In genomic region chr11:43779551-43779950, GRCm38 (mm10) we compare ENCODE assay signal across 28 mouse cellular contexts. TPM values are rescaled to one million over a fixed set of nuclear protein-coding genes. Genes with fewer than 3 reads are reported as not detected.
A peak's percentile ranks its signal among the peaks of the same experiment; 100 is the strongest.
DNase-seq lines count a peak whose midpoint lies in the region; ATAC-seq and TF ChIP-seq lines count a peak whose summit lies in the region.
"Had no signal": no experiment of that assay in that cellular context is flagged by ENCODE, and none has a peak within 500 bp of the region (broad histone marks: within the 10 kb centered on the region; RNA-seq: fewer than 3 reads in every experiment).

No protein-coding gene starts in this region.

- no peak for ATAC-seq in kidney, postnatal 0 days (replicated peaks; ENCODE audit: low FRiP score, low read depth)
- ATAC-seq in lung, postnatal 0 days, result no peak
- ATAC-seq in forebrain, postnatal 0 days, result no peak
- ATAC-seq: forebrain, embryonic 13.5 days; forebrain, embryonic 16.5 days; hindbrain, embryonic 16.5 days; intestine, embryonic 15.5 days; Patski had no signal

- no peak overlapping the region for H3K4me2 ChIP-seq in kidney, postnatal 0 days (ENCODE audit: low read length)
- H3K4me2 ChIP-seq in lung, postnatal 0 days (replicated peaks; ENCODE audit: low read depth, low read length), result no peak overlapping the region
- H3K4me2 ChIP-seq in forebrain, postnatal 0 days (ENCODE audit: low read depth), result no peak overlapping the region
- H3K4me2 ChIP-seq: embryonic facial prominence, embryonic 12.5 days; embryonic facial prominence, embryonic 15.5 days; forebrain, embryonic 13.5 days; heart, embryonic 11.5 days; hindbrain, embryonic 13.5 days; intestine, embryonic 15.5 days had no signal

- no peak overlapping the region for H3K27ac ChIP-seq in kidney, postnatal 0 days
- no peak overlapping the region for H3K27ac ChIP-seq in lung, postnatal 0 days (ENCODE audit: low read length)
- H3K27ac ChIP-seq in forebrain, postnatal 0 days (ENCODE audit: low read depth, low read length), result no peak overlapping the region
- H3K27ac ChIP-seq: embryonic facial prominence, embryonic 12.5 days; embryonic facial prominence, embryonic 15.5 days; forebrain, embryonic 10.5 days; forebrain, embryonic 13.5 days; hindbrain, embryonic 10.5 days; hindbrain, embryonic 13.5 days; intestine, embryonic 15.5 days had no signal

- H3K9ac ChIP-seq in kidney, postnatal 0 days (ENCODE audit: low read depth, low read length), result no peak overlapping the region
- no peak overlapping the region for H3K9ac ChIP-seq in lung, postnatal 0 days (replicated peaks; ENCODE audit: low read depth)
- H3K9ac ChIP-seq in forebrain, postnatal 0 days, result no peak overlapping the region
- H3K9ac ChIP-seq: embryonic facial prominence, embryonic 12.5 days; embryonic facial prominence, embryonic 15.5 days; forebrain, embryonic 13.5 days; hindbrain, embryonic 13.5 days; intestine, embryonic 15.5 days had no signal

- H3K27me3 ChIP-seq in kidney, postnatal 0 days (ENCODE audit: insufficient read depth, low read length), result no peaks in the 10 kb centered on the region
- H3K27me3 ChIP-seq in lung, postnatal 0 days (replicated peaks; ENCODE audit: insufficient read depth, low read length), result peaks cover 4% of the 10 kb centered on the region; the same call in 1 of the 2 replicates
- peaks cover 14% of the 10 kb centered on the region; the same call in 1 of the 2 replicates for H3K27me3 ChIP-seq in forebrain, postnatal 0 days (ENCODE audit: insufficient read depth, low read length)
- H3K27me3 ChIP-seq: Patski had no signal

- no peak for TF ChIP-seq CTCF in kidney, postnatal 0 days (IDR thresholded peaks at IDR 0.05; ENCODE audit: low read depth)
- no peak for TF ChIP-seq CTCF in lung, postnatal 0 days (IDR thresholded peaks at IDR 0.05)
- no peak for TF ChIP-seq CTCF in forebrain, postnatal 0 days (IDR thresholded peaks at IDR 0.05; ENCODE audit: low read depth)

- 61% methylated on average over 5 of the region's 5 CpGs for WGBS in kidney, postnatal 0 days
- 52% methylated on average over 5 of the region's 5 CpGs for WGBS in lung, postnatal 0 days
- WGBS in forebrain, postnatal 0 days, result 84% methylated on average over 5 of the region's 5 CpGs

- DNase-seq in kidney, postnatal 0 days (ENCODE audit: low spot score), result peak; percentile 38
- no peak for DNase-seq in kidney, adult 9 months
- DNase-seq in lung, postnatal 0 days (ENCODE audit: low spot score), result peak; percentile 41
- DNase-seq in lung, adult 18-20 months, result no peak
- peak; percentile 52 for DNase-seq in brain, adult 2 months (ENCODE audit: low read depth, low spot score)
- no peak for DNase-seq in spleen, adult 12 weeks (ENCODE audit: low spot score)
- no peak for DNase-seq in forebrain, postnatal 0 days
- DNase-seq: adrenal gland, postnatal 10 days; adrenal gland, postnatal 36 days; cerebellum, adult 11 months; cerebellum, adult 2 months; cerebellum, adult 9-11 months; cerebellum, postnatal 25 days; gastrocnemius, postnatal 10 days; gastrocnemius, postnatal 36 days; heart, postnatal 36 days had no signal

- H3K4me3 ChIP-seq in kidney, postnatal 0 days (replicated peaks; ENCODE audit: low read depth, low read length), result no peak overlapping the region
- H3K4me3 ChIP-seq in lung, postnatal 0 days (ENCODE audit: low read depth, low read length), result no peak overlapping the region
- H3K4me3 ChIP-seq in forebrain, postnatal 0 days (ENCODE audit: low read depth, low read length), result no peak overlapping the region
- H3K4me3 ChIP-seq: embryonic facial prominence, embryonic 12.5 days; embryonic facial prominence, embryonic 15.5 days; erythroblast, embryonic 14.5 days; forebrain, embryonic 10.5 days; forebrain, embryonic 13.5 days; hindbrain, embryonic 10.5 days; hindbrain, embryonic 13.5 days; intestine, embryonic 15.5 days had no signal

- H3K4me1 ChIP-seq in kidney, postnatal 0 days (replicated peaks; ENCODE audit: insufficient read depth, low read length), result 0 out of 2 replicates have a peak, but pooled peaks cover 6% of the 10 kb centered on the region
- 0 out of 2 replicates have a peak, but pooled peaks cover 4% of the 10 kb centered on the region for H3K4me1 ChIP-seq in lung, postnatal 0 days (ENCODE audit: insufficient read depth, low read depth, low read length)
- H3K4me1 ChIP-seq in forebrain, postnatal 0 days (ENCODE audit: insufficient read depth), result peaks cover 3% of the 10 kb centered on the region; the same call in 1 of the 2 replicates

- H3K9me3 ChIP-seq in kidney, postnatal 0 days (replicated peaks; ENCODE audit: low read length), result no peaks in the 10 kb centered on the region
- no peaks in the 10 kb centered on the region for H3K9me3 ChIP-seq in lung, postnatal 0 days (ENCODE audit: low read length)
- H3K9me3 ChIP-seq in forebrain, postnatal 0 days (ENCODE audit: low read length), result no peaks in the 10 kb centered on the region
- H3K9me3 ChIP-seq: embryonic facial prominence, embryonic 12.5 days; embryonic facial prominence, embryonic 15.5 days; forebrain, embryonic 10.5 days; forebrain, embryonic 13.5 days; hindbrain, embryonic 10.5 days; hindbrain, embryonic 13.5 days; intestine, embryonic 15.5 days had no signal

- H3K36me3 ChIP-seq in kidney, postnatal 0 days (ENCODE audit: insufficient read depth, low read length), result no peaks in the 10 kb centered on the region
- H3K36me3 ChIP-seq in lung, postnatal 0 days (ENCODE audit: insufficient read depth, low read length), result no peaks in the 10 kb centered on the region
- no peaks in the 10 kb centered on the region for H3K36me3 ChIP-seq in forebrain, postnatal 0 days (ENCODE audit: insufficient read depth)
- H3K36me3 ChIP-seq: embryonic facial prominence, embryonic 12.5 days; embryonic facial prominence, embryonic 15.5 days; forebrain, embryonic 10.5 days; hindbrain, embryonic 10.5 days; hindbrain, embryonic 13.5 days; intestine, embryonic 15.5 days had no signal

- no peak for TF ChIP-seq EP300 in lung, postnatal 0 days (IDR thresholded peaks at IDR 0.05)

RNA-seq across cellular contexts. Expression of gene Ttc1, which starts 31.7 kb away (rescaled TPM):
- polyA plus RNA-seq in kidney, postnatal 0 days (2015; fragmentation: Nextera tagmentation; extraction: Ambion mirVana), result 77.6 and 77.8 TPM in 2 replicates
- 53.2 TPM in 2 replicates for polyA plus RNA-seq in lung, postnatal 0 days (2015; fragmentation: Nextera tagmentation; extraction: Ambion mirVana)
- 38.6 and 70.0 TPM in 2 replicates for total RNA-seq in forebrain, postnatal 0 days (2014; rRNA removed)
- 71.3 and 76.9 TPM in 2 replicates for polyA plus RNA-seq in forebrain, postnatal 0 days (2015; fragmentation: Nextera tagmentation; extraction: Ambion mirVana)

Comparison
In these comparisons a context has a peak if more than half of its experiments do, and no peak if none do; other contexts are left out.
1. DNase-seq: peak in kidney, postnatal 0 days (single experiment), lung, postnatal 0 days (single experiment) and brain, adult 2 months (single experiment); none in kidney, adult 9 months (single experiment), lung, adult 18-20 months (0 of 2), spleen, adult 12 weeks (single experiment) and forebrain, postnatal 0 days (single experiment).